Mouse (Mus musculus) CH12.LX (cell line): ENCODE data around the gene Fstl4.

Experiments
- CHD2 ChIP-seq: IDR thresholded peaks from 2 replicates; pipeline ENCODE4 v1.6.1; 2011; ENCODE audit warnings: low read length, improper control_type of control experiment
- CTCF ChIP-seq, 2 experiments: IDR thresholded peaks in 1 of 2; conservative IDR thresholded peaks in 1 of 2; 2 replicates each; pipeline ENCODE4 v1.5.1; 2011 to 2012; ENCODE audit warnings: low read depth in 2 of 2, low read length in 2 of 2, improper control_type of control experiment in 1 of 2, inconsistent platforms in 1 of 2, mild to moderate bottlenecking in 1 of 2, moderate library complexity in 1 of 2
- EP300 ChIP-seq: IDR thresholded peaks from 2 replicates; pipeline ENCODE4 v1.6.1; 2011; ENCODE audit warnings: low read length, improper control_type of control experiment
- GABPA ChIP-seq: IDR thresholded peaks from 2 replicates; pipeline ENCODE4 v1.6.1; 2012; ENCODE audit warnings: low read depth, low read length, improper control_type of control experiment, inconsistent platforms; ENCODE audit not compliant: insufficient replicate concordance
- MAZ ChIP-seq: IDR thresholded peaks from 2 replicates; pipeline ENCODE4 v1.6.1; 2012; ENCODE audit warnings: low read depth, mild to moderate bottlenecking, inconsistent platforms, low read length, improper control_type of control experiment, moderate library complexity
- POLR2A ChIP-seq: IDR thresholded peaks from 2 replicates; pipeline ENCODE4 v1.6.1; 2011; ENCODE audit warnings: low read depth, mild to moderate bottlenecking, improper control_type of control experiment, low read length
- SMC3 ChIP-seq: IDR thresholded peaks from 2 replicates; pipeline ENCODE4 v1.6.1; 2011; ENCODE audit warnings: low read depth, low read length, improper control_type of control experiment
- USF2 ChIP-seq: conservative IDR thresholded peaks from 2 replicates; pipeline ENCODE4 v1.6.1; 2011; ENCODE audit warnings: low read depth, low read length, improper control_type of control experiment
- ZNF384 ChIP-seq: IDR thresholded peaks from 2 replicates; pipeline ENCODE4 v1.6.1; 2012; ENCODE audit warnings: low read depth, low read length, improper control_type of control experiment, inconsistent platforms

DNA sequence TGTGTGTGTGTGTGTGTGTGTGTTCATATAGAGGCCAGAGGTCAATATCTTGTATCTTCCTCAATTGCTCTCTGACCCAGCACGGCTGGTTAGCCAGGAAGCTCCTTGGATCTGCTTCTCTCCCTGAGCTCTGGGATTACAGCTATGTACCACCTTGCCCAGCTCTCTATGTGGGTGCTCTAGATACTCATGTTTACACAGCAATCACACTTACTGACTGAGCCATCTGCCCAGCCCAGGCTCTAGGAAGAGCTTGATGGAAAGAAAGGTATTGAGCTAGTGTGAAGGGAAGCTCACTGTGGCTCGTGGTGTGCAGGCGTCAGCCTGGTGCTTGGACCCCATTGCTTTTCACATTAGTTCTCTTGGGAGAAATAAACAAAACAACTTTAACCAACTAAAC is 85.6 kb downstream of the Fstl4 start:
- TF ChIP-seq GABPA = no peak
- TF ChIP-seq CHD2 = no peak
- TF ChIP-seq CTCF (conservative IDR thresholded peaks at IDR 0.05 in 1 of 2, IDR thresholded peaks at IDR 0.05 in 1 of 2; ENCODE audit: low read depth in 2 of 2, low read length in 2 of 2) = no peak
- no peak for TF ChIP-seq SMC3
- no peak for TF ChIP-seq EP300
- TF ChIP-seq ZNF384 = no peak
- TF ChIP-seq POLR2A = no peak
- no peak for TF ChIP-seq MAZ
- no peak for TF ChIP-seq USF2
